Mouse (Mus musculus) ovary, adult 18-20 months (tissue): Measurements from ENCODE around the gene Sept4.

Experiments
- DNase-seq: peaks from one replicate; pipeline ENCODE4 v3.0.0; 2022; ENCODE audit warnings: low spot score, mixed read lengths

Gene Sept4

DNA sequence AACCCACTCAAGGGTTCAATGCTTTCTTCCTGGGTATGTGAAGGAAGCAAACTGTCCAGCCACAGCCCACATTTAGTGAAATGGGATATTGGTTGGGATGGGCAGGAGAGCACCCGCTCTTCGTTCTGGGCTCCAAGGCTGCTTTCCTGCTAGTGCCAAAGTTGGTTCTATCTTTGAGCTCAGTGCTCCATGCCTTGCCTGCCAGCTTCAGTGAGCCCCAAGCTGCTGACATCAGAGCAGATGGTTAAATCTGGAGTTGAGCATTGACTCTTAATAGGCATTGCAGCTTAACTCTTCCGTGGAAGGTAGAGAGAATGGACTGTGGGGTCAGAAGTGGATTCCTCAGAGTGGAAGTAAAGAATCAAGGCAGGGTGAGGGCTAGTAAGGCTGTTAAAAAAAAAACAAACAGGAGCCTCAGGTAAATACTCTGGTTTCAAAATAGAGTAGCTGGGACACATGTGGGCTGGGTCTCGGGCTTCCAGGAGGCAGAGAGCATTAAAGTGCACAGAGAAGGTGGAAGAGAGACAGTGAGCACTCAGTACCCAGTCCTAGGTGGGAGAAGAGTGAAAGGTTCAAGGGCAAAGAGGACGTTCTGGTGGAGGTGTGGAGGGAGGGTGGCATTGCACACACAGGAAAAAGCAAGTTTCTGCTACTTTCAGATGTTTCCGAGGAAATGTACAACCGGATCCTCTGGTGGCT lies at the start of gene Sept4:
Gene Sept4, plus strand, starts transcription at position 649 of the 699 bp plus-strand sequence.
- DNase-seq = no peak

DNA sequence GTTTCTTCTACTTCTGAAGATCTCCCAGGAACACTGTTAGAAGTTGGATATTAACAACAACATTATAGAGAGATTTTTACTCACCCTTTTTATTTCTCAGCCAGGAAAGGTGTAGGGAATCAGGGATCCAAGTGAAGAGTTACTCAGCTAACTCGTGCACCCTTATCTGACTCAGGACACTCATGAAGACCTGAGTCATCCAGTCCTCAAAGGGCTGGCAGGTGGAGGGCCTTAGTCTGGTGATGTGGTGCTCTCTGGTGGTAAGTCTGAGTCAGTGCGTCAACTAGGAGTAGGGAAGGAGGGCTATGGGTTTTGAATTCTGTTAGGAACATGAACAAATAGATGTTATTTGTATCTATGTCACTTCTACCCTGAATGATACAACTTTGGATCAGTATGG lies 49.4 kb upstream of the Sept4 start:
- DNase-seq = peak; percentile 13

DNA sequence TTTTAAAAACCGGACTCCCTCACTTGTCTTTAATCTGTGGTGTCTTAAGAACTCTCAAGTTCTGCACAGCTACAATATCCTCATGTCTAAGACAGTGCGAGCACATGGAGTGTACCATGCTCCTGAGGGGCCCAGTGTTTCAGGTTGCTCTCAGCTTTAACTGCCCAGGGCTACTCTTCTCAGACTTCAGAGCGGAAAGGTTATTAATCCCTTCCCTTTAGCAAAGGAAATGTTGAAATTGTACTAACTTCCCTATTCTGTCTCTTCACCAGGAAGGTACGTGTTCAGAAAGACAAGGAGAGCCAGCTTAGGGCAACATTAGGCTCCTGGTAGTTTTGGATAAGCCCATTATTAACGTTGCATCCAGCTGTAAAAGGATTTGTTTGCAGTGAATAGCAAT lies 45.2 kb upstream of the Sept4 start:
- DNase-seq = no peak

DNA sequence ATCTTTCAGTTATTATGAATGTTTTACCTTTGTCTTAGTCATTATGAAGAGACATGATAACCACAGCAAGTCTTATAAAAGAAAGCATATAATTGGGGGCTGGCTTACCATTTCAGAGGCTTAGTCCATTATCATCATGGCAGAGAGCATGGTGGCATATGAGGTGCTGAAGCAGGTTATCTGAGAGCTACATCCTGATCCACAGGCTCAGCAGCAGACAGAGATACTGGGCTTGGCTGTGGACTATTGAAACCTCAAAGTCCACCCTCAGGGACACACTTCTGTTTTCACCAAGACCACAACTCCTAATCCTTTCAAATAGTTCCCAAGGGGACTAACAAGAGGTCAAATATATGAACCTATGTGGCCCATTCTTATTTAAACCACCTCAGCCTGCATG lies 44.7 kb upstream of the Sept4 start:
- no peak for DNase-seq

DNA sequence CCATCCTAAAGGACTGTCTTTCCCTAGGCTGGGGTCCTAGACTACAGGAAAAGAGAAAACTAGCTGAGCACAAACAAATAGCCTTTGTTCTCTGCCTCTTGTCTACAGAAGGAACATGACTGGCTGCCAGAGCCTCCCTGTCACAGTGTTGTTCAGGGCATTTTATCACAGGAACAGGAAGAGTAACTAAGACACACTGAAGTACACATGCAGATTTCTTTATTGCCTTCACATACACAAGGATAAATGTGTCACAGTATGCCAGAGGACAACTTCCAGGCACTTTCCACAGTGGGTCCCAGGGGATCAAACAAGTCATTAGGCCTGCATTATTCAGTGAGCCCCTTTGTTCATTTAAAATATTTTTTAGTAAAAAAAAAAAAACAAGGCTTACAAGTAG lies 43.9 kb upstream of the Sept4 start:
- DNase-seq = no peak

DNA sequence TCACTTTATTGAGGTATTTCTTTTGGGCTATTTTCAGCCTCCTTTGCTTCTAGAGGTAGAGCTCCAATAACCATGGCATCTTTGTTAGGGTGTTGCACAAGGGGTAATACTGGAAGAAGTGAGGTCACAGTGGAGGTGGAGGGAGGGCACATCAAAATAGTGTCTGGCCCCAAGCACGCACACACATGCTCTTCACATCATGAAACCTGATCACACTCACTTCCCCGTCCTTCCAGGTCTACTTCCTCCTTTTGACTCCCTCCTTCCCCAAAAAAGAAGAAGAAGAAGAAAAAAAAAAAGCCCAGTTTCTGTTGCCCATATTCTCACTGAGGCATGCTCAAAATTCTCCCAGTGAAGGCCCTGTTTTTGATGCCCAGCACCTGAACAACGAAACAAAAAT lies 41.3 kb upstream of the Sept4 start:
- no peak for DNase-seq

DNA sequence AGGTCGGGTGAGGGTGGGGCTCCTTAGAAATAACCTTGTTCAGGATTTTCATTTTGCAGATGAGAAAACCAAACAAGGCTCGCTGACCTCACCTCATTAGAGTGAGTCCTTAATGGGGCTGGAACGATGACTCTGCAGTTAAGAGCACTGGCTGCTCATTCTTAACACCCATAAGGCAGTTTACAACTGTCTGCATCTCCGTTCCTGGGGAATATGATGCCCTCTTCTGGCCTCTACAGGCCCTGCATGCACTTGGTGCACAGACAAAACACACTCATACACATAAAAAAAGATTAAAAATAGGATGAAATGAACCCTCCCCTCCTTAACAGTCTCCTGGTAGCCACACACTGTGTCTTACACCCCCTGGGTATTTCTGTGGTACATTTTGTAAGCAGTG lies 40.7 kb upstream of the Sept4 start:
- DNase-seq = no peak

DNA sequence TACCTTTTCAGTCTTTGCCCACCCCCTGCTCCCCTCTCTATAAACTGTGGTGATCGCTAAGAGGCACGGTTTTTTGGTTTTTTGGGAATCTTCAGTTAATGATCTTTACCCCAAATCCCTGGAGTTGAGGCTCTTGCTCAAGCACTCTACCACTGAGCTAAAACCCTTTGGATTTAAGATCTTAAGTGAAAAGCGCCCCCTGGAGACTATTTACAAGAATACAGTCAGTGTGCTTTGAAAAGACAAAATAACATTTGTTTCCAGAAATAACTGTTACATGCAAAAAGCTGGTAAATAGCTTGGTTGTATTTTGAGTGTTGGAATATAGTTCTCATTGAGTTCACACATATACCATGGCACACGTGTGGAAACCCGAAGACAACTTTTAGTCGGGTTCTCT lies 37.0 kb upstream of the Sept4 start:
- no peak for DNase-seq

DNA sequence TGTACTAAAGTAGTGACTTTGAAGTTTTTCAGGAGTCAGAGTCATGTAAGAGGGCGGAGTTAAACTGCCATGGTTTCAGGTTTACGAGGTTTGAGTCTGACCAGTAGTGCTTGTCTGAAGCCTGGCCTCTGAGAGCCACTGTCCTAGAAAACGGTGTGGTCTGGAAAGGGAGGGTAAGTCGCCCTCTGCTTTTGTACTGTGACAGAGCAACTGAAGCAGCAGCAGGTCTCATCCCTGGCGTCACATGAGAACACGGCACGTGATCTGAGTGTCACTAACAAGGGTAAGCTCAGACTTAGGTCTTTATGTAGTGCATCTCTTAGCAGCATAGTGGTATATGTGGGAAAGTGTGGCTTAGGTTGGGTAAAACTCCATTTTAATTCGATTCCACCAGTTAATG lies 26.4 kb upstream of the Sept4 start:
- DNase-seq = peak; percentile 5

DNA sequence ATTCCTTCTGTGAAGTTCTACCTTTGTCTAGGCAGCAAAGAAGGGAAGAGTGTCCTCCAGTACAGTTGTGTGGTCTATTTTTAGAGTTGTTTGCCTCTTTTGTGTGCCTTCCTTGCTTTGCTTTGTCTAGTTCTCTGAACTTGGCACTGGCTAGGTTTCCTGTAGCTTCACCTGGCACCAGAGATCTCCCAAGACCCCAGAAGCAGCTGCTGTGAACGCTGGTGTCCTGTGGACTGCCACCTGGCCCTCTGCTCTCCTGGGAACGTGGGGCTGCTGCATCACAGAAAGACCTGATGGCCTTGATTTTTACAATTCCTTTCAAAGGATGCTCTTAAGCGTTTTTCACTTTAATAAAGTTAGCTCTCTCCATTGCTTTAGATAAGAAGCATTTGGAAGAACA lies 25.8 kb upstream of the Sept4 start:
- DNase-seq = no peak

DNA sequence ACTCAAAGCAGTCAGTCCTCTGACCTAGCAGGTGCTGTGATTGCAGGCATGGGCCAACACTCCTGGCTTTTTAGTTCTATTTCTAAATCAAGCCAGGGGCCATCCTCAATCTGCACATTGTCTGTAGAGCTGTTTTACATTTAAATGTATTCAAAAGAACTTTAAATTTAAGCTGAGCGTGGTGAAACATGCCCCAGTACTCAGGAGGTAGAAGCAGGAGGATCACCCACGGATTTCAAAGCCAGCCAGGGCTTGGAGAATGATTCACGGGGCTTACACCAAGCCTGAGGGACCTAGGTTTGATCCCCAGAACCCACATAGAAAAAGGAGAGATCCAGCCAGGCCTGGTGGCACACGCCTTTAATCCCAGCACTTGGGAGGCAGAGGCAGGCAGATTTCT lies 15.4 kb upstream of the Sept4 start:
- no peak for DNase-seq

DNA sequence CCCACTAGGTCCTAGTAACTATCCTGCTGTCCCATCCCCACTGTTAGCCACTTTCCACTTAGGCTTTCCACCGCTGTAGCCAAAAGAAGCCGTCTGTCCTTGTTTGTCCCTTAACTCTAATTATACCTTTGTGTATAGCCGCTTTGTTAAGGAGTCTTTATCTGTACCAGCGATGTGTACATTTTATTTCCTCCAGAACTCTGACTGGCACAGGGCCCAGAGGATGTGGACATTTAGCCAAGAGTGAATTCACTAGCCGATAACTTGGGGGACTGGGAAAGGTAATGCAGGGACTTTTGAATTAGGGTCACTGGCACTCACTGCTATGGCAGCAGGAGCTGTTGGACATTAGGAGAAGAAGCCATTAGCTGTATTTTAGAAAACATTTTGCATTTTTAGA lies 14.3 kb upstream of the Sept4 start:
- no peak for DNase-seq

DNA sequence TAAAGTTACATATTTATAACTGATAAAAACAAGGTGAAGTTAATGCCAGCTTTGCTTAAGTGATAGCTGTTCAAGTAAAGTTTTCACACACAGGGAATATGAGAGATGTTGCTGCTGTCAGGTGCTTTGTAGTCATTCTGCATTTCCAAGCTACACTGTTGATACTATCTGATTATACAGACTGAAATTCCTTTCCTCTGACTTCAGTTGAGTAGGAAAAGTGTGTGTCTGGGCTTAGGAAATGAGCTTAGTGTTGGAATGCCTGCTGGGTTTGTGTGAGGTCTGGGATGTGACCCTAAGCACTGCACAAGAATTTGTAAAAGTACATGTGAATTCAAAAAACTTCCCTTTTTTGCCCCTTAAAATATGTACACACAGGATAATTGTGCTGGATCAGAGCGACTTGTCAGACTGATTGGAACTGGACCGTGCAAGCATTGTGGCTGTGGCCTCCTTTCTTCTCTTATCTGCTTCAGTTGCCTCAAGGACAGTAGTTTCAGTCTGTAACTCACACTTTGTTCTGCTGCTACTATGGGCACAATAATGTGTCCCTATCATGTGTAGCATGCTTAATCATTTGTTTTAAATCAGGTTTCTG lies 13.5 kb upstream of the Sept4 start:
- no peak for DNase-seq

DNA sequence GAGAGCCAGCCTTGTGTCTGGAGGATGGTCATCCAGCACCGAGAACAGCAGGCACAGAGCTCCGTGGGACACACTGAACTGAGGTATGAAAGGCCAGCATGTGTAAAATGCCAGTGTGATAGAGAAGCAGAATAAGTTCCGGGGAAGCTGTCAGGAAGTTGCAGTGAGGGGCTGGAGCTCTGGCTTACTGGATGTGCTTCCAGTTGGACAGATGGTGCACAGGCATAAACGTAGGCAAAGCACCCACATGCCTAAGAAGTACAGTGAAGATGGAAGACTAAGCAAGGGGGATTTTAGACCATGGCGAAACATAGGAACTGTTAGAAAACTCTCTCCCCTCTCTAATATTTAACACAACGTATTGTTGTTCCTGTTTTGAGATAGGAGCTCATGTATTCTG lies 7.5 kb upstream of the Sept4 start:
- no peak for DNase-seq

DNA sequence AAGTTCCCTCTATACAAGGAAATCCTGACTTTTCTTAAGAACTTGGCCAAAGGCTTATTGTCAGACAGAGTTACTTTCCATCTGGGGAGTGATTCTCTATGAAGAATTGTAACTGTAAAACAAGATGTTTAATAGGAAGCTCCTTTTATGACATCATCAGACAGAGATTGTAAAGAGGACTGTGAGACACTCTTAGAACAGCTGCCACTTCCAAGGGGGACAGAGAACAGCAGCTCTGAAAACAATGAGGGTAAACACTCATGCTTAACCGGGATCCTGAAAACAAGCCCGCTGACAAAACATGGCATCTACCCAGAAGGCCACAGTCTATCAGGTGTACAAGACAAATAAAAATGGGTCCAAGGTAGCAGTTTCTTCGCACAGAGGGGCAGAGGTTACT lies 2.2 kb upstream of the Sept4 start, which contains the start of gene Gm11492:
Gene Gm11492, plus strand, starts transcription at position 153 of the 400 bp plus-strand sequence.
- no peak for DNase-seq

DNA sequence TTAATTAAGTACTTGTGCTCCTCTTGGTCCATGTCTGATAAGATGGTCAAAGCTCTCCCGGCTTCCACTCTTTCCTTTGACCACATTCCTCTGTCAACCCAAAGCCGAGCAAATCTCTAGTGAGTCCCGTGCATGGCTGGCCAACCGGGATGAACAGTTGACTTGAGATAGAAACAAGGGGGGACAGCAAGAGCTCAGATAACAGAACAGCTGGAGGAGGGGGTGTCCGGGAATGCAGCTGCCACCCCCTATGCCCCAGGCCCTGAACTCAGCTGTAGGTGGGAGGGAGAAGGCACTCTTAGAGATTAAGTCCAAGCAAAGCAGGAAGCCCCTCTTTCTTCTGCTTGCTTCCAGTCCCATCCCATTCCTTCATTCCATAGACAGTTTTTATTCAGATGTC lies 2.0 kb downstream of the Sept4 start:
- no peak for DNase-seq

DNA sequence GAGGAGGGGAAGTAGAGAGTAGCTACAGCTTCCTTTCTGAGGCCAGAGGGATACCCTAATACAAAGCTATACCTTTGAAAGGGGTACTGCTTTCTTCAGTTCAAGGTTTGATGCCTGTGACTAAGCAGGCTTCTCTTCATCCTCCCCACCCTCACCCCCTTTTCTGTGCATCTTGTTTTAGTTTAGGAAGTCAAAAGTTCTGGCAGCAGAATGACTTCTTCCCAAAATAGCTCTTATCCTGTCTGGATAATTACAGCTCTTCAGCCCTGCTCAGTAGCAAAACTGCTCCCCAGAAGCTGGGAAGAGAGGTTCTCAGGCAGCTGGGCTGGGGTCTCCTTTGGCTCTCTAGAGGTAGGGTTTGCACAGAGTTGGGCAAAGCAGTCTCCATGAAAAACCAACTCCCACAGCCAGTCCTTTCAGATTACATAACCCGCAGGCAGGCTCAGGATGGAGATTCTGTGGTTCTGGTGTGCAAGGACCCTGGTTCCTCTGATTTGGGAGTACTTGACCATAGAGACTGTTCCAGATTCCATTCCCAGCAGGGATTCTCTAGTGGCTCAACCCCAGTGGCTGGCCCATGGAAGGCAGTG lies 2.8 kb downstream of the Sept4 start:
- no peak for DNase-seq

DNA sequence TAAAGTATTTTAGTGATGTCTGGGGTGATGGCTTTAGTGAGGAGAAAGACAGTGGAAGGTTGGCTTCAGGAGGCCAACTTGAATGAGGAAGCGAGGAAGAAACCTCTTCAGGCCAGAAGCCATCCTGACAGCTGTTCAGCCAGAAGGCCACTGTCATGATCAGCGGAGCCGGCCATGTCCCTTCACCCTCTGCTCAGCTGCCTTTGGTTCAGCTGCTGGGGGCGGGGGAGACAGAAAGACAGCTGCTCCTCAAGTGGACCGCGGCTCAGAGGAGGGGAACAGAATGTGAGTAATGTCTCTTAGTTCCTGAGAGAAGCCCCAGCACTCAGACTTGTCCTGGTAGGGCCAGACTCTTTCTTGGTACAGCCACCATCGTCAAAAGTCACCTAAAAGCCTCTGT lies 5.0 kb downstream of the Sept4 start:
- no peak for DNase-seq

DNA sequence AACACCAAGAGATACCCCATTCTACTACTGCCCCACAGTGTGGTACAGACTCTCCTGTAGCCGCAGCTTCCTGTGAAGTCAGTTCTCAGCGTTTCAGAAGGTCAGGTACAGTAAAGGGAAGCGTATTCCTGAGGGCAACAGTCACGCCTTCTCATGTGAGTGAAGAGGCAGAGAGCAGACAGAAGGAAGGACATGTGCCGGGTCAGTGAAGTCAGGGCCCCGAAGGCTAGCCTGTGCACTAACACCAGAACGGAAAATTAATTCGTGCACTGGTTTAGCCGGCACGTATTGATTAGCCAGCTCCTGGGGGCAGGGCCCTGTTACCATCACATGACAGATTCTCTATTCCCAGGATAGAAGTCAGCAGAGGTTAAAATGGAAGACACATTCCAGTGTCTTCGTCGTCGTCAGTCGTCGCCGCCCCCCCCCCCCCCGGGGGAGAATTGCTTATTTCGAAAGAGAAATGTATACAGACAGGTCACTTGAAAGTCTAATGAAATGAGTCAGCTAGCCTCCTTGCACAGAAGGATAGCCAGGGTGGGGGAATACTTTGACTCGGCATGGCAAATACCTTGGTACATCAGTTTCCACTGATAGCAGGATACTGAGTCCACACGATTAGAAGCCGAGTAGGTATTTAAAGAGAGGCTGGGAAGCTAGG lies 5.9 kb downstream of the Sept4 start:
- no peak for DNase-seq

DNA sequence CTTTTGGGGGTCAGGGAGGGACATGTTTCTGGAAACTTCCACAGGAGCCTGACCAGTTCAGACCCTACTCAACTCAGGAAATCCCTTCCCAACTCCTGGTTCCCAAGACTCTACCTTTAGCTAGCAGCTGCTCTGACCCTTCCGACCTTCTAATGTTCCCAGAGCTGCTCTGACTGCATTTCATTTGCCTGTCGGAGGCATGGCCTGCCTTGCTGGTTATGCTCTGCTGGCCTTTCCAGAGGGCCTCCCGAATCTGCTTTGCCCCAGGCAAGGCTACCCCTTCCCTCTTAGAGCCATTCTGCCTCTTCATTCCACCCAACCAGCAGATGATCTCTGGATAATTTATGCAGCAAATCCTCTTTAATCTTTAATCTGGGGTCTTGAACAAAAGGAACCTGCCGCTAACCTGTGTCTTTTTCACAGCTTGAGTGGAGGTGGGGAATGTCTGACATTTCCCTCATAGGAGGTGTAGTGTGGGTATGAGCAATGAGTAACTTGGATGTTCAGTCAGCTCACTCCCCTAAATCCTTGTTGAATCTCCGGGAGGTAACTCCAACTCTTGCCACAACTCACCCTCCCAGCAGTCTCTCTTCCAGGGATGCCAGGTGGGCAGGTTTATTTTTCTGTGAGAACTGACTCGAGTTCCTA lies 9.0 kb downstream of the Sept4 start:
- DNase-seq = no peak

DNA sequence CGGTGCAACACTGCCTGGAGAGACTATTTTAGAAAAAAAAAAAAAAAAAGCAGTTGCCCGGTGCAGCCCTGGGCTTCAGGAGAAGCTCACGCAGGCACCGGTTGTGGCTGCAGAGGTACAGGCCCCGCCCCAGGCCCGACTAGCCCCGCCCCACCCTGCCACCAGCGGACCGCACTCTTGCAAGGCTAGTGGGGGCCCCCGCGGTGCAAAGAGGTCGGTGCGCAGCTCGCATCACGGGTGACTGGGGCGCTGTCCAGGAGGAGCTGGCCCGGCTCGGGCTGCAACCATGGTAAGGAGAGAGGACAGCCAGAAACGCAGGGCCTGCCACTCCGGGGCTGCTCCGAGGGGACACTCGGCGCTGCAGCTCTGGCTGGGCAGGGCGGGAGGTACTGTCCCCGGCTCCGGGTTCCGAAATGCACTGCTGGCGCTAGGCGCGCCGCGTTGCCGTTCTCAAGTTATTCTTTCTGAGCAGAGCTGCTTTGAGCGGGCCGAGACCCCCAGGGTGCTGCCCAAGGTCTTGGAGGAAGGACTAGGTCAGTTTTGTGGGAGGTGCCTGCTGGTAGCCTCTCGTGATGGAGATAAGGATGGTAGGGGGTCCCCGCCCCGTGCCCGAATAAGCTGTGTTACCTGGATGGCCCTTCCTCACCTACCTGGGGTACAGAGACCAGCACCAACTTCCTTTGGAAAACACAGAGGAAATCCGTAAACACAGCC lies 9.7 kb downstream of the Sept4 start:
- DNase-seq = peak; percentile 51

DNA sequence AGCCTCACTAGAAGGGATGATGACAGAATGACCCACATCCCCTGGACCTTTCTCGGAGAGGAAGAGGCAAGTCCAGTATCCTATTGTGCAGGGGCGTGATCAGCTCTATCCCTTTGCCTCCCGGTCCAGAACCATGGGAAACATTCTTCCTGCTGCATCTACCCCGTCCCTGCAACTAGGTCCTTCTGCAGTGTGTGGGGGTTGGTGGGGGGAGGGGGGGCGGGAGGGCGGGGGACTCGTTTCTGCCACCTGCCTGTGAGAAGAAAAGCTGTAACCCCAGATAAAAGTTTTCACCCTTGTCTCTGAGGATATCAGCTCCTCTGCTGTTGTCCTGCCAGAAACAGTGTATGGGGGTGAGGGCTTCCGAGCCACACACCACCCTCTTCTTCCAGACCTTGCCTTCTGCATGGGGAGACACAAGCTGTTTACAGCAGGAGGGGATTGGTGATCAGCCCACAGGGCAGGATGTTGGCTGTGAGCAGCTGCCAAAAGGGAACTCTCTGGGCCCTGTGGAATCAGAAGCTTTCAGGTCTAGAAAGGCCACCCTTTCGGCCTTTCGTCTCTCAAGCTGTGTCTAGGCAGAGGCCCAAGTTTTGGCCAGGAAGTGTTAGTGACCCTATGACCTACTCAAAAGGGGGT lies 10.4 kb downstream of the Sept4 start:
- no peak for DNase-seq
